Mouse (Mus musculus) bone marrow, adult 2 months (tissue): ENCODE measurements around the gene Myo1h.

Experiments
- CTCF ChIP-seq: fragments of 200-500 bp; IDR thresholded peaks from 2 replicates; pipeline ENCODE4 v1.5.1; 2011; ENCODE audit warnings: low read length, control low read depth; ENCODE audit not compliant: control insufficient read depth, insufficient read depth
- POLR2A ChIP-seq: fragments of 200-500 bp; IDR thresholded peaks from 2 replicates; pipeline ENCODE4 v1.6.1; 2011; ENCODE audit warnings: low read depth, mild to moderate bottlenecking, control low read depth, low read length, borderline replicate concordance; ENCODE audit not compliant: control insufficient read depth

- TF ChIP-seq POLR2A (no peak), CTCF (no peak)
Observed at GRCm38 (mm10) chr5:114347005-114347404, 58.0 kb downstream of the Myo1h start.
